ENCODE assay signal across 8 mouse cellular contexts in genomic region chrX:36816953-36817441, GRCm38 (mm10). TPM values are rescaled to one million over a fixed set of nuclear protein-coding genes. Genes with fewer than 3 reads are reported as not detected.
DNase-seq lines count a peak whose midpoint lies in the region; ATAC-seq and TF ChIP-seq lines count a peak whose summit lies in the region.

No protein-coding gene starts in this region.

- H3K4me1 ChIP-seq in forebrain, postnatal 0 days (ENCODE audit: insufficient read depth) = no peaks in the 10 kb centered on the region

- TF ChIP-seq CTCF in forebrain, postnatal 0 days (IDR thresholded peaks at IDR 0.05; ENCODE audit: low read depth) = no peak

- H3K4me3 ChIP-seq in forebrain, postnatal 0 days (ENCODE audit: low read depth, low read length) = peak overlapping the region; percentile 14; the same call in 1 of the 2 replicates

- 19% methylated on average over 10 of the region's 10 CpGs for WGBS in forebrain, postnatal 0 days

- peak; percentile 75 for ATAC-seq in forebrain, postnatal 0 days

- peak overlapping the region; percentile 40 for H3K4me2 ChIP-seq in forebrain, postnatal 0 days (ENCODE audit: low read depth)

- no peaks in the 10 kb centered on the region for H3K9me3 ChIP-seq in forebrain, postnatal 0 days (ENCODE audit: low read length)

- DNase-seq in thymus, postnatal 0 days (ENCODE audit: low spot score) = peak; percentile 7
- no peak for DNase-seq in thymus, postnatal 10 days (ENCODE audit: low spot score in 2 of 2)
- peak; percentile 34 for DNase-seq in forebrain, postnatal 0 days
- peak; percentile 68 for DNase-seq in liver
- DNase-seq in retina, embryonic 14.5 days (ENCODE audit: low spot score) = peak; percentile 64
- DNase-seq in ovary, postnatal 14 days (ENCODE audit: low spot score) = no peak
- DNase-seq in layer of hippocampus, adult 8-10 months (ENCODE audit: low spot score in 2 of 2) = no peak
- DNase-seq in cerebellum, adult 9-10 months = no peak

- H3K36me3 ChIP-seq in forebrain, postnatal 0 days (ENCODE audit: insufficient read depth) = no peaks in the 10 kb centered on the region

- peak overlapping the region; percentile 37; the same call in 1 of the 2 replicates for H3K9ac ChIP-seq in forebrain, postnatal 0 days

- H3K27ac ChIP-seq in forebrain, postnatal 0 days (ENCODE audit: low read depth, low read length) = peak overlapping the region; percentile 50; the same call in 1 of the 2 replicates

- no peaks in the 10 kb centered on the region for H3K27me3 ChIP-seq in forebrain, postnatal 0 days (ENCODE audit: insufficient read depth, low read length)

RNA-seq across cellular contexts. Expression of gene Slc25a5, which starts 21.5 kb away (rescaled TPM):
- 1,172 and 1,231 TPM in 2 replicates for polyA plus RNA-seq in thymus, postnatal 0 days (2015; fragmentation: Nextera tagmentation; extraction: Ambion mirVana)
- 333 and 351 TPM in 2 replicates for total RNA-seq in forebrain, postnatal 0 days (2014; rRNA removed)
- polyA plus RNA-seq in forebrain, postnatal 0 days (2015; fragmentation: Nextera tagmentation; extraction: Ambion mirVana) = 466 and 495 TPM in 2 replicates
- total RNA-seq in layer of hippocampus, adult 8-10 months (2022) = 100 to 1,000 TPM; 319 to 349 (median 332) TPM

RNA-seq across cellular contexts. Expression of gene Ube2a, which starts 56.7 kb away (rescaled TPM):
- 198 and 205 TPM in 2 replicates for polyA plus RNA-seq in thymus, postnatal 0 days (2015; fragmentation: Nextera tagmentation; extraction: Ambion mirVana)
- 24.4 and 31.4 TPM in 2 replicates for total RNA-seq in forebrain, postnatal 0 days (2014; rRNA removed)
- polyA plus RNA-seq in forebrain, postnatal 0 days (2015; fragmentation: Nextera tagmentation; extraction: Ambion mirVana) = 125 and 145 TPM in 2 replicates
- total RNA-seq in layer of hippocampus, adult 8-10 months (2022) = 10 to 100 TPM; 45.6 to 57.6 (median 53.9) TPM

RNA-seq across cellular contexts. Expression of gene C330007P06Rik, which starts 56.9 kb away (rescaled TPM):
- polyA plus RNA-seq in thymus, postnatal 0 days (2015; fragmentation: Nextera tagmentation; extraction: Ambion mirVana) = 28.5 and 29.7 TPM in 2 replicates
- total RNA-seq in forebrain, postnatal 0 days (2014; rRNA removed) = 30.6 and 36.1 TPM in 2 replicates
- 18.0 and 20.8 TPM in 2 replicates for polyA plus RNA-seq in forebrain, postnatal 0 days (2015; fragmentation: Nextera tagmentation; extraction: Ambion mirVana)
- total RNA-seq in layer of hippocampus, adult 8-10 months (2022) = 10 to 100 TPM; 37.8 to 41.6 (median 41.1) TPM

Comparison
In these comparisons a context has a peak if more than half of its experiments do, and no peak if none do; other contexts are left out.
1. DNase-seq: peak in thymus, postnatal 0 days (single experiment), forebrain, postnatal 0 days (single experiment), liver (single experiment) and retina, embryonic 14.5 days (single experiment); none in thymus, postnatal 10 days (0 of 2), ovary, postnatal 14 days (single experiment), layer of hippocampus, adult 8-10 months (0 of 2) and cerebellum, adult 9-10 months (single experiment).